Mouse (Mus musculus): ENCODE measurements around the gene Atxn7l3.

- TF ChIP-seq ZC3H11A (IDR thresholded peaks at IDR 0.05; ENCODE audit: borderline replicate concordance, low read depth, low read length) (no peak), ZNF384 (IDR thresholded peaks at IDR 0.05; ENCODE audit: low read depth, low read length) (no peak)
These were observed 2.0 kb downstream of the Atxn7l3 start for GRCm38 (mm10) chr11:102294416-102294815.
